Mouse (Mus musculus) kidney, adult 2 months (tissue): ENCODE results near the gene Fbxl15.

Source experiments
- CTCF ChIP-seq: fragments of 200-500 bp; conservative IDR thresholded peaks from 2 replicates; pipeline ENCODE4 v1.5.1; 2011; ENCODE audit warnings: low read depth, mild to moderate bottlenecking, control low read depth, low read length, moderate library complexity, mixed read lengths; ENCODE audit not compliant: insufficient read depth, insufficient read length
- POLR2A ChIP-seq: fragments of 200-500 bp; IDR thresholded peaks from one replicate; pipeline ENCODE4 v1.6.1; 2011; ENCODE audit warnings: low read depth, low read length, control low read depth

- TF ChIP-seq CTCF (no peak), POLR2A (no peak)
Measured at GRCm38 (mm10) chr19:46287566-46287965, 40.4 kb upstream of the Fbxl15 start.
